Mouse (Mus musculus): ENCODE data around the gene Eif2b3.

Gene Eif2b3

GRCm38 (mm10) chr4:117019206-117020134, at the start of gene Eif2b3:
Gene Eif2b3 (plus strand): TSS chr4:117019402.
- DNase-seq (ENCODE audit: low read depth), result peak; percentile 96

DNA sequence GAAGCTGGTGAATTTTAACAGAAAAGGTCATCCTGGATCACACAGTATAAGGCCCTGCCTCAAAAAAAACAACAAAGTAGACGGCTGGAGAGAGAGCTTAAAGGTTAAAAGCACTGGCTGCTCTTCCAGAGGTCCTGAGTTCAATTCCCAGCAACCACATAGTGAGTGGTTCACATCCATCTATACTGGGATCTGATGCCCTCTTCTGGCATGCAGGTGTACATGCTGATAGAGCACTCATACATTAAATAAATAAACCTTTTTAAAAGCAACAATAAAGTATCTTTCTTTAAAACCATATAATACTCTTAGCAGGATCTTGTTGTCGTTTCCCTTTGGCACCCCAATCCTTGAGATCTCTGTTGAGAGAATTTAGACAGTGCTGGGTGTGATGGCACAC, 42.7 kb upstream of the Eif2b3 start:
- DNase-seq (ENCODE audit: low read depth), result peak; percentile 23

DNA sequence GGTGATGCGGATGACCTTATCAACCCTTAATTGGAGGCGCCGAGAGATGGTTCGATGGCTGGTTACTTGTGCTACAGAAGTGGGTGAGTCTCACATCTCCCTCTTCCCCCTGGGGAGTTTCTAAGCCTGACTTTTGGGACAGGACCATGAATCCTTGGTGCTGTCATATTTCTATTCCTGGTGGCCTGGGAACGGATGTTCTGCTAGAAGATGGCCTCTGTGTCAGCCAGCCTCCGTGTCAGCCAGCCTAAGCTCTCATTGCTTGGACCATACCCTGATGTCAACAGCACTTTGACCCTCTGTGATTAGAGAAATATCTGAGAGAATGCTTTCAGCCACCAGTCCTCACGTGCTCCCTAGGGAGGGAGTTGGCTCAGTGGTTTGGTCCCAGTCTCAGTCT, 33.5 kb upstream of the Eif2b3 start:
- no peak for DNase-seq (ENCODE audit: low read depth)

- DNase-seq (ENCODE audit: low read depth), result peak; percentile 50
Measured at GRCm38 (mm10) chr4:116986400-116987121, 32.6 kb upstream of the Eif2b3 start.

DNA sequence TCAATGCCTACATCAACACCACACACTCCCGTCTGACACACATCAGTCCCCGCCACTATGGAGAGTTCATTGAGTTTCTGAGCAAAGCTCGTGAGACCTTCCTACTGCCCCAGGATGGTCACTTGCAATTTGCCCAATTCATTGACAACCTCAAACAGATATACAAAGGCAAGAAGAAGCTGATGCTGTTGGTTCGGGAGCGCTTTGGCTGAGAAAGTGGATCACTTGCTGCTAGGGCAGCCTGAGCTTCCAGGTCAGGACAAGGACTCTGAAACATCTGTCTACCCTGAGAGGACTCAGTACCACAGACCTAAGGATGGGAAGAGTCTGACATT, 32.1 kb upstream of the Eif2b3 start:
- DNase-seq (ENCODE audit: low read depth), result no peak

DNA sequence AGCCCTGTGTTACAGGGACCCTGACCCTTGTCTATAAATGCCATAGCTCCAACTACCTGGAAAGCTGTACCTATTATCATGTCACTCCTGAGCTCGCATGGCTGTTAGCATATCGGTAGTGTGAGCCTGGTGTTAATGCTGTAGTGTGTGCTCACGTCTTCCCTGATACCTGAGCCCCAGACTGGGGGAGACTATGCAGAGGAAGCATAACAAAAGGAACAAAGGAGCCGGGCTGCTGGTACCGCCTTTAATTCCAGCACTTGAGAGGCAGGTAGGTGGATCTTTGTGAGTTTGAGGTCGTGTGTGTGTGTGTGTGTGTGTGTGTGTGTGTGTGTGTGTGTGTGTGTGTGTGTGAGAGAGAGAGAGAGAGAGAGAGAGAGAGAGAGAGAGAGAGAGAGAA, 29.5 kb upstream of the Eif2b3 start:
- no peak for DNase-seq (ENCODE audit: low read depth)

DNA sequence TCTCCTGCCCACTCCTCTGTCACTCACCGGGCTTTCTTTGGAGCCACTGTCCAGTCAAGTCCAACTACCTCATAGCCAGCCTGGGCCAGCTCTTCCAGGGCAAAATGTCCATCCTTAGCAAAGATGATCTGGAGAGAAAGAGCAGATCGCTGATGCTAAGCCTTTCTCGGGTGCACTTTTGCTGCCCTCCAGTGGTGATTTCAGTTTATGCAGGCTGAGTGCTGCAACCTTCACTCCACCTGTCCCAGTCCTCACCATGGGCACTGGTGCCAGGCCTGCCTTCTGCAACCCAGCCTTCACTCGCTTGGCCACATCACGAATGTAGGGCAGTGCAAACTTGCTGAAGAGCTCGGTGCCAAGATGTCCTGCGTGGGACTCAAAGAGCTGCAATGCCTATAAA, 27.8 kb upstream of the Eif2b3 start:
- peak; percentile 90 for DNase-seq (ENCODE audit: low read depth)

DNA sequence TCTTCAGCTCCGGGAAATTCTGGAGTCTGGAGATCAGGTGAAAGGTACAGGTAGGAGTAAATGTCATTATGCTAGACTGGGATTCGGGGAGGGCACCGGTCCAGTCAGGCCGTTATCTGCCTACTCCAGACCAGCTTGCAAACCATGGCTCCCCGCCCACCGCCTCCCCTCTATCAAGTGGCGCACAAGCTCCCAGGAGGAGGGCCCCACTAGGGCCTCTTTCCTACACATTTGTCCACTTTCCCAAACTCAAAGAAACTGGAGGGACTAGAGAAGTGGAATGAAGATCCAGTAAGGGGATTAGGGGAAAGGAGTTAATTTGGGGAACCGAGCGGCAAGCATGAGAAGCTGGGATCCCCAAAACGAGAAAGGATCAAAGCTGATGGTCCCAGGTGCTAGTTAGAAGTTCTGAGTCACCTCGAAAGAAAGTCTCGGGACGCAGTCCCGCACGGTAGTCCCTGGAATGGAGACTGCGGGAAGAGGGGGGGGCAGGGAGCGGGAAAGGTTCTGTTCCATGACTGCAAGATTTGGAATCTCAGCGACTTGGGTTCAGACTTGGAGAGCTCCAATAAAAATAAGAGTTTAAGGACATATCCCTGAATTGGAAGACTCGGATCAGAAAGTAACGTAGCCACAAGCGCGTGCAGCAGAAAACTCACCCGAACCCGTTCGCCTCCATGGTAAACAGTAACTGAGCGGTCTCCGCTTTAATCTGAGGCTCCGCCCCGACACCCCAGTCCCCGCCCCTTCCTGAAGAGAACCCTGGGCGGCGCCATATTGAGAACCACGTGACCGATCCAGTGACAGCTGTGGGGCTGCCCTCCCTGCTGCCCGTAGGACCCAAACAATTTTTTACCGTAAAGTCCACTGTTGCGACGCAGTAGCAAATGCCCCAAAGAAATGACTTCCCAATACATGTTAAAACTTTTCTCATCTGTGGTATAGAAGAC, 25.3 kb upstream of the Eif2b3 start, which contains the start of gene Urod:
Urod (minus strand) TSS at position 742 of the 950 bp plus-strand sequence.
- peak; percentile 98 for DNase-seq (ENCODE audit: low read depth)

DNA sequence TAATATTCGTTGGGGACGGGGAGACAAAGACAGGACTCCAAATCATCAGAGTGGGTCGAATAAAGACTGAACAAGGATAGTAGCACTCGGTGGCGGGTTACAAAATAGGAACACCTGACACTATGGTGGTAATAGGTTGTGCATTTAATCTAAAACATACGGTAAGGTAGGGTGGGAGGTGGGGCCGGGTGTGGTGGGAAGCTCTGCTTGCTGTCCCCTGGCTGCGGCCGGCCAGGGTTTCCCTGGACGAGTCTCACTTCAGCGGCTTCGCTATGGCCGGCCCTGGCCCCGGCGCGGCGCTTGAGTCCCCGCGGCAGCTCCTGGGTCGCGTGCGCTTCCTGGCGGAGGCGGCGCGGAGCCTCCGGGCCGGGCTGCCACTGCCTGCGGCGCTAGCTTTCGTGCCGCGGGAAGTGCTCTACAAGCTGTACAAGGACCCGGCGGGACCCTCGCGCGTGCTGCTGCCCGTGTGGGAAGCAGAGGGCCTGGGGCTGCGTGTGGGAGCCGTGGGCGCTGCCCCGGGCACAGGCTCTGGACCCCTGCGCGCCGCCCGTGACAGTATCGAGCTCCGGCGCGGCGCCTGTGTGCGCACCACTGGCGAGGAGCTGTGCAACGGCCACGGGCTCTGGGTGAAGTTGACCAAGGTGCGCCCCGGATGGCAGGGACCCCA, 23.9 kb upstream of the Eif2b3 start, which contains the start of gene Hectd3:
Hectd3 (plus strand) TSS at position 187 of the 667 bp plus-strand sequence.
- DNase-seq (ENCODE audit: low read depth), result peak; percentile 80

- peak; percentile 63 for DNase-seq (ENCODE audit: low read depth)
Measured at GRCm38 (mm10) chr4:116995798-116996135, 23.4 kb upstream of the Eif2b3 start.

- no peak for DNase-seq (ENCODE audit: low read depth)
Measured at GRCm38 (mm10) chr4:116999513-117000154, 19.6 kb upstream of the Eif2b3 start.

DNA sequence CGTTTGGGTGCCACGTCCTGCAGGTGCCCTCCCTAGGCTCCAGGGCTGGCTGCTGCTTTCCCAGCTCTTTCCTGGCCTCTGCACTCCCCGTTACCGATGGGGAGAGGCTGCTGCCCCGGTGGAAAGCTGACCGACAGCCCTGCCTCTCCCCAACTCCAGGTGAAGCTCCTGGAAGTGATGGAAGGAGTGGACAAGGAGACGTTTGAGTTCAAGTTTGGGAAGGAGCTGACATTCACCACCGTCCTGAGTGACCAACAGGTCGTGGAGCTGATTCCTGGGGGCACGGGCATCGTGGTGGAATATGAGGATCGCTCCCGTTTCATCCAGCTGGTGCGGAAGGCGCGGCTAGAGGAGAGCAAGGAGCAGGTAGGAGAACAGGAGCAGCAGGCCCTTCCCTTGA, 17.2 kb upstream of the Eif2b3 start:
- no peak for DNase-seq (ENCODE audit: low read depth)

DNA sequence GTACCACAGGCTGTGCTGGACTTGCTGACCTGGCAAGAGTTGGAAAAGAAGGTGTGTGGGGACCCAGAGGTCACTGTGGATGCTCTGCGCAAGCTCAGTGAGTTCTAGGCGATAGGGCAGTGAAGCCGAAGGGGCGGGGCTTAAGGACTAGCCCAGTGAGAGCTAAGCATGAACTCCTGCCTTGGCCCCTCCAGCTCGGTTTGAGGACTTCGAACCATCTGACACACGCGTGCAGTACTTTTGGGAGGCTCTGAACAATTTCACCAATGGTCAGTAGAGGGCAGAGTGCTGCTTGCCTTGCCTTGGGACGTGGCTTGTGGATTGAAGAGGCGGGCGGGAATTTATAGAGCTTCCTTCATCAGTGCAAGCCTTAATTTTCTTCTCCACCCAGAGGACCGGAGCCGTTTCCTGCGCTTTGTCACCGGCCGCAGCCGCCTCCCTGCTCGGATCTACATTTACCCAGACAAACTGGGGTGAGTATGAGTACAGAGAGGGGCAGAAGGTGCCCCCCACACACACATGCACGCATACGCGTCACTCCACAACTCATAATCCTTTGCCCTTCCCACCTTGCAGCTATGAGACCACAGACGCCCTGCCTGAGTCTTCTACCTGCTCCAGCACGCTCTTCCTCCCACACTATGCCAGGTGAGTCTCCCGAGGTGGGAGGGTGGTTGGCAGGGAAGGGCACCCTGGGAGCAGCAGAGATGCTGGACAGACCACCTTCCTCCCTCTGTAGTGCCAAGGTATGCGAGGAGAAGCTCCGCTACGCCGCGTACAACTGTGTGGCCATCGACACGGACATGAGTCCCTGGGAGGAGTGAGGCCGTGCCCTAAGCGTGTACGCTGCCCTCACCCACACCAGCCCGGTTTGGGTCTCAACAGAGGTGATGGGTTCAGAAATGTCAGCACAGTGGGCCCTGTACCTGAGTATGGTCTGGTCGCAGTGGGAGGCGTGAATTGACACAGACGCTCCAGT, 16.4 kb upstream of the Eif2b3 start:
- peak; percentile 88 for DNase-seq (ENCODE audit: low read depth)

DNA sequence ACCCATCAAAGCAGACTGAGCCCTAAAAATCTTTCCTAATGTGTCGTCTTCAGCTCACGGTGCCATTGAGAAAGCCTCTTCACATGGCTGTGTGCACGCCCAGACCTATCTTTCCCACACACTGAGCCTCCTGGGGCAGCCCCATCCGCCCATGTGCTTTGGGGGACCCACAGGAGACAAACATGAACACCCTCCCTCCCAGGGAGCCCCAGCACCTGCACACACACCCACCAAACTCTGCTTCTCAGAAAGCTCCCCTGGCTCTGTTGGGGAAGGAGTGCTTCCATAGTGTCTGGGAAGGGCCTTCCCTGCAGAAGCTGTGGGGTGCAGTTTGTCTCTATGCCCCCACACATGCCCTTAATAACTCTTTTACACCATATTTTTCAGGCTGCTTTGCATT, 14.6 kb upstream of the Eif2b3 start:
- DNase-seq (ENCODE audit: low read depth), result no peak

- DNase-seq (ENCODE audit: low read depth), result peak; percentile 20
Measured at GRCm38 (mm10) chr4:117005611-117006400, 13.4 kb upstream of the Eif2b3 start.

DNA sequence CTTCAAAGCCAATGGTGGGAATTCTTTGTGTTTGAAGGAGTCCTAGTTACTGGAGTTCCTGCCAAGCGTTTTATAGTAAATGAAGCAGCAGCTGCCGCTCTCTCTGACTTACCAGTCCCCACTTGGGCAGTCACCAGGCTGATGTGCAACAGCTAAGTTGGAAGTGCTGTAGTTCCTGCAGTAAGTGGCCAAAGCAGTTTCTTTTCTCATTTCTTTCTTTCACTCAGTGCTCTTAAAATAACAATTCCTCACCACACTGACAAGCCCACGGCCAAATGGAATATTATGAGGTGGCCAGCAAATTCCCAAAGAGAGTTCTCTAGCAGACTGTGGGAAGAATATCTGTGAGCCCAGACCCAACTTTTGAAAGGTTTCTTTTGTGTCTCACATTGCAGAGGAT, 12.1 kb upstream of the Eif2b3 start:
- DNase-seq (ENCODE audit: low read depth), result no peak

- DNase-seq (ENCODE audit: low read depth), result peak; percentile 56
Measured at GRCm38 (mm10) chr4:117010231-117010630, 9.0 kb upstream of the Eif2b3 start.

DNA sequence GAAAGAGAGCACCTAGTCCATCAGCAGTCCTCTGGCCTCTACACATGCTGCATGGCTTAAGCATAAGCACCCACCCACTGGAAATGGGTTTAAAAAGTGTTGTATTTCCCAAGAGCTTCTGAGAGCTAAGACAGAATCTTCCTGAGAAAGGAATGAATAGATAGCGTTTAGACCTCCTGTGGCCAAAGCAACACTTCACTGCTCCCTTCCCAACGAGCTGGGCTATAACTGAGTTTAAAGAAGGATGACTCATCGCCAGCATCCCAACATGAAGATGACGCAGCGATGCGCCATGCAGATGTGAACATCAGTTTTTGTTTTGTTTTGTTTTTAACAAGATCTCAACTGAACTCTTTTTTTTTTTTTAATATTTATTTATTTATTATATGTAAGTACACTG, 5.6 kb upstream of the Eif2b3 start:
- DNase-seq (ENCODE audit: low read depth), result no peak

GRCm38 (mm10) chr4:117014901-117015415, 4.2 kb upstream of the Eif2b3 start:
- DNase-seq (ENCODE audit: low read depth), result no peak
